Mouse (Mus musculus) kidney, postnatal 10 days (tissue): ENCODE results near the gene Use1.
"Not testable (repeated sequence)": the region's sequence is repeated elsewhere in the genome, so short reads cannot be mapped to it uniquely, and the experiment has no call there.

Experiments used
- DNase-seq: peaks from one replicate; pipeline ENCODE4 v3.0.0; 2021; ENCODE audit warnings: mixed read lengths

Use1 gene

DNA sequence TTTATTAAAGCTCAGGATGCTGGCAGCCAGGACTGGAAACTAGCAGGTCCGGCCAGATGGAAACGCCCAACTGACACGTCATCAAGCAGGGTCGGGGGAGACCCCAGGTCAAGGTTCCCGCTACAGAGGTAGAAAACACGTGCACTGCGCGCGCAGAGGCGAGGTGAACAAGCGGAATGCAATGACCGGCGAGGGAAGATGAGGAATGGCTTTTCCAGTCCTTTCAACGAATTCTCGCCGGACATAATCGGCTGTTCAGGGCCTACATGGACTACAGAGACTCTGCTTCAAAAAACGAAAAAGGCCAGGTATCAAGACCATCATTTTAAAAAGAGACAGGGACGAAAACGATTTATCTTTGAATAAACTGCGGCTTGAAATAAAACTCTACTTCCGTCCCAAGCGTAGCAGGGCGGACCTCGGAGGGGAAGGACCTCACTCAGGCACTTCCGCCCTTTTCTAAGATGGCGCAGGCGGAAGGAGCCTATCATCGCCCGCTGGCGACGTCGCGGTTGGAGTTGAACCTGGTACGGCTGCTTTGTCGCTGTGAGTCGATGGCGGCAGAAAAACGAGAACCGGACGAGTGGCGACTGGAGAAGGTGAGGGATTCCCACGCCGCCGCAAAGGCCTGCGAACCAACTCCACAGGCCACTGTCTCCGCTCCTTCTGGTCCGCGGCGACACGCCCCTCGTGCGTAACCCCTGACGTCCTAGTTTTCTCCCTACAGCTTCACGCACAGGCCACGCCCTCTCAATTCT is at the start of gene Use1:
Use1 (plus strand) TSS at position 78 of the 758 bp plus-strand sequence.
- DNase-seq: peak; percentile 96

DNA sequence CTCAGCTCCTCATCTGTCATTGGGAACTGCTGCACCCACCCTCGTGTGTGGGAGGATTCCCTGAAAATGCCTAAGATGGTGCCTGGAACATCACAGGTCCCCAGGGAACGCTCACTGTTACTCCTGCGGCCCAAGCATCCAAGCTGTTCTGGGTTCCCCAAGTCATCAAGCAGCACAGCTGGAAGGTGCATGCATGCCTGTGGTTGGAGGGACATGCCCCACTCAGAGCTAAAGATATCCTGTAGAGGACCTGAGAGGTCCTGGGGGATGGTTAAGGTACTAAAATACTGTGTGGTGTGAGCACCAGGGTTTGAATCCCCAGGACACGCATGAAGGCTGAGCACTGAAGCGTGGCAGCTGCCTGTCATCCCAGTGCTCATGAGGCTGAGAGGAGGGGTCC is 48.0 kb upstream of the Use1 start:
- not testable (repeated sequence) for DNase-seq

DNA sequence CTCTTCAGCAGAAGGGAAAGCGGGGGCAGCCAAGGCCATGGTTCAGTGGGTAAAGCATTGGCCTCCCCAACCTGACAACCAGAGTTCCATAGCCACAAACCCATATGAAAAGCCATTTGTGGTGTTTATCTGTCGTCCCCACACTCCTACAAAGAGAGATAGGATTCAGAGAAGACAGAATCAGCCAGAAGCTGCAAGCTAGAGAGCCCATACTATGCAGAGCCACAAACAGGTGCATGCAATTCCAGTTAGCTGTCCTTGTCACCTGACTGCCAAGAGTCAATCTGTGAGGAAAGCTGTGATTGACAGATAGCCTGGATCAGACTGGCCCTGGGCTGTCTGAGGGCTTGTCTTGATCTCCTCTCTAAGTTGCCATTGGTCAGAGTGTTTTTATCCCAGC is 46.9 kb upstream of the Use1 start:
- not testable (repeated sequence) for DNase-seq

DNA sequence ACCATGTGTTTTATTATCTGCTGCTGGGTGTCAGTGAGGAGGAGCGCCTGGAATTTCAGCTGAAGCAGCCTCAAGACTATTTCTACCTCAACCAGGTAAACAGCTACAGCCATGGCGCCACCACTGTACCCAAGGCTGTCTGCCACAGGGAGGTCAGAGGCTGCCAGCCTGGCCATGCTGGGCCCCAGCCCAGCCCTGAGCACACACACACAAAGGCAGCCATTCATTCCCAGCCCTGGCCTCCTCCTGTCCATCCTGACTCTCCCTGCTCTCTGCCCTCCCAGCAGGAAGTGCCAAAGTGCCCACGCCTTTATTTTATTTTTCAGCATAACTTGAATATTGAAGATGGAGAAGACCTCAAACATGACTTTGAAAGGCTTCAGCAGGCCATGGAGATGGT is 43.7 kb upstream of the Use1 start:
- no peak for DNase-seq

DNA sequence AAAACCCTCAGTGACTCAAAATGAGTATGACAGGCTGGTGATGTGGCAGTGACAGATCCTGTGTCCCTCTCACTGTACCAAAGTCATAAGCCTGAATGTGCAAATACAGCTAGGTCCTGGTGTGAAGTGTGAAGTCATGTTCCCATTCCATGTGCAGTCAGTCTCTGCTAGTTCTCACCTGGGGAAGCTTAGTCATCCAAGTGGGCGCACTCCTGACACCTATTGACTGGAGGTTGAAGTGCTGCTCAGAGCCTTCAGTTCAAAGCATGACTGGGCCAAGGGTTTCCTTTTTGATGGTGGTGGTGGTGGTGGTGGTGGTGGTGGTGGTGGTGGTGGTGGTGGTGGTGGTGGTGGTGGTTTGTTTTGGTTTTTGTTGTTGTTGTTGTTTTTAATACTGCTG is 41.8 kb upstream of the Use1 start:
- peak; percentile 41 for DNase-seq

DNA sequence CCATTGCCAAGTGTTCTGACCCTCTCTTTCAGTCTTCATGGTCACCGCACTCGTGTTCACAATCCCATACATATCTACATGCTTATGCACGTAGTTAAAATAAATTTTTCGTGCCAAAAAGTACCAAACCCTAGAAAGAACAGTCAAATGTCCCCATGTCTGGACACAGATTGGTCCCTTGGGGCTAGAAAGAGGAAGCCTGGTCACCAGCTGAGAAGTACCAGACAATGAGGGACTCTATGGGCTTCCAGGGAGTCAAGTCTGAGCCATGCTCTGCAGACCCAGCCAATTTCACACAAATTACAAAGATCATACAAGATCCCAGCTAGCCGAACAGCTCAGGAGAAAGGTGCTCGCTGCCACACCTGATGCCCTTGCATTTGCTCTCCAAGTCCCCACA is 28.8 kb upstream of the Use1 start:
- not testable (repeated sequence) for DNase-seq

DNA sequence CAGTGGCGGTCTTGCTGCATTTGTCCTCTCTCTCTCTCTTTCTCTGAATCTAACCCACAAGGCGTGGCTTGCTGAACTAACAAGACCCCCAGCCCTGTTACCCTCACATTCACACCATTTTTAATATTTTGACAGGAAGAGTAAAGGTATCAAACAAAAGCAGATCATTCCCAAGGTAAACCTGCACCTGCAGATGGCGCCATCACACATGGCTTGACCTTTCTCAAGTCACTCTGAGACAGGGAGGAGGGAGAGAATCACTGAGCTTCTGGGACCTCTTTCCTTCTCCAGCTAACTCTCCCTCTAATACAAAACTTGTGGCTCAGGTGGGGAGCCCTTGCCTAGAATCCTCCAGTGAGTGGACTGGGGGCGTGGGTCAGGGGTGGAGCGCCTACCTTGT is 26.0 kb upstream of the Use1 start:
- DNase-seq: peak; percentile 71

DNA sequence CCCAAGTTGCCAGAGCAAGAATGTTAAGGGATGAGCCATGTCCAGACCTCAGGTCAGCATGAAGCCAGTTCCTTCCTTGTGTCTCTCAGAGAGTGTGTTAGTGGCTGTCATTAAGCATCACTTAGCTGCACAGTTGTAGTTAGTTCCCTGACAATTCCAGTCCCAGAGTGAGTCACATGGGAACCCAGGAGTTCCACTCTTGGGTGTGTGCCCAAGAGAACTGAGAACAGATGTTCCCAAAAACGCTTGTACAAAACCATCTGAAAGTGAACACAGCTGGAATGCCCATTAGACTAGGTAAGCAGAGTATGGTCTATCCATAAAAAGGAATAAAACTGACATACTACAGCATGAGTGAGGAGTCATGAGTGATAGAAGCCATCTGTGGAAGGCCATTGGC is 20.1 kb upstream of the Use1 start:
- DNase-seq: no peak

DNA sequence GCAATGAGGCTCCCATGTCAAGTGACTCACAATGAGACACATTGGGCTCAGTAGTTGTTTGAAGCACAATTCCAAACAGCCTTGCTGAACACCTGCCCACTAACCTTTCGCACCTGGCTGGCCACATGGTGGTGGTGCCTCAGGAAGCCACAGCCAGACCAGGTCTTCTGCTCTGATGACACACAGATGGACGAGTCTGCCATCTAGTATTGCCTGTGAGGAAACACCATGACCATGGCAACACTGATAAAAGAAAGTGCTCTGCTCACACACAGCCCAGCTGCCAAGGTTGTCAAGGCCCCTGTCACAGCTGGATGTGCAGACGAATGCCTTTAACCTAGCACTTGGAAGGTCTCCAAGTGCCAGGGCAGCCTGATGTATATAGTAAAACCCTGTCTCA is 15.5 kb upstream of the Use1 start:
- DNase-seq: no peak

DNA sequence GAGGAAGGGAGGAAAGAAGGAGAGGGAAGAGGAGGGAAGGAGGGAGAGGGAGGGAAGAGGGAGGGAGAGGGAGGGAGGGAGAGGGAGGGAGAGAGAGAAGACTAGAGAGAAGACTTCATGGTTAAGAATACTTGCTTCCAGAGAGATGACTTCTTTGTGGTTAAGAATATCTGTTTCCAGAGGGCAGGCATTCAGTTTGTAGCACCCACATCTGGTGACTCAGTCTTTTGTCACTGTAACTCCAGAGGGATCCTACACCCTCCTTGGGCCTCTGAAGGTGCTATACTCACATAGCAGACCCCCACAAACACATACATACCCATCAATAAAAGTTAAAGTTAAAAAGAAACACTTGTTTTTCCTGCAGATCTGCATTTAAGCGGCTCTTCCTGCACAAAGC is 15.1 kb upstream of the Use1 start:
- no peak for DNase-seq

DNA sequence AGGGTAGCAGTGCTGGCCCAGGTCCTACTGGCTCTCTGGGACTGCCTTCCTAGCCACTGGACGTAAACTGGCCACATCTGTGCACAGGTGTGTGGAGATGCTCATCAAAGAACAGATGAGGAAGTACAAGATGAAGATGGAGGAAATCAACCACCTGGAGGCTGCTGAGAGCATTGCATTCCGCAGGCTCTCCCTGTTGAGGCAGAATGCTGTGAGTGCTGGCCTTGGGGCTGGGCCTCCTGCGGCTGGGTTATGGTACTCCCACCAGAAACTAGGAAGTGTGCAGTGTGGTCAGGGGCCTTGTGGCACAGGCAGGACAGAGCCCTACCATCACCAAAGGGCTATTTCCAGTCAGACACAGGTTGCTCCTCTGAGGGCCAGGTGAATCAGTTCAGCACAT is 8.6 kb upstream of the Use1 start:
- DNase-seq: no peak

DNA sequence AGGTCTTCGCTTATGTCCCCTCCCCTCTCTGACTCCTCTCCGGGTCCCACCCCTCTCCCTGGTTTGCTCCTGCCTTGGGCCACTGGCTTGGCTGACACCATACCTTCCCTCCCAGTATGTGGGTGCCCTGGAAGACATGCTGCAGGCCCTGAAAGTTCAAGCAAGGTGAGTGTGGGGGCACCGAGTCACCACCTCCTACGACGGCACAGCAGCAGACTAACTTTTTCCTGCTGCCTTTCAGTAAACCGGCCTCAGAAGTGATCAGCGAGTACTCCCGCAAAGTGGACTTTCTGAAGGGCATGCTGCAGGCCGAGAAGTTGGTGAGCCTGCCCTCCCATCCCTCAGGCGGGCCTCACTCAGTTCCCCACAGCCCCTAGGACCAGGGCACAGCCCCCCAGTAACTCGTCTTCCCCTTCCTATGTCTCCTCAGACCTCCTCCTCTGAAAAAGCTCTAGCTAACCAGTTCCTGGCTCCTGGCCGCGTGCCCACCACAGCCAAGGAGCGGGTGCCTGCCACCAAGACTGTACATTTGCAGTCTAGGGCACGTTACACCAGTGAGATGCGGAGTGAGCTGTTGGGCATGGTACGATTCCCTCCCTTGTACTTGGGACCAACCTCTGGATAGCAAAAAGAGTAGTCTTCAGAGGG is 1.0 kb downstream of the Use1 start:
- DNase-seq: peak; percentile 55

DNA sequence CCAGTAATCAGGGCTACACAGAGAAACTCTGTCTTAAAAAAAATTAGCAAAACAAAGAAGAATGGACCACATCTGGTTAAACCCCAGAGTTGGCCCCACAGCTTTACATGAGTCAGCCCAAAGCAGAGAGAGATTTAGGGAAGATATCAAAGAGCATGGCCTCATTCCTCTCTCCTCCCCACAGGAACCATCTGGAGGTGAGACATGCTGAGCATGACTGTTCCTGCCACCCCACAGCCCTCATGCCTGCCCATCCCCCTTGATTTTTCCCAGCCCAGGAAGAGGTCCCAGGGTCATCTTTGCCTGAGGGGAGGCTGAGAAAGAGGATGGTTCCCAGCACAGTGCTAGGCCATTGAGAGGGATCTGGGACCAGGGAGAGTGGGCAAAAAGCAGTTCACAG is 1.7 kb downstream of the Use1 start:
- no peak for DNase-seq

DNA sequence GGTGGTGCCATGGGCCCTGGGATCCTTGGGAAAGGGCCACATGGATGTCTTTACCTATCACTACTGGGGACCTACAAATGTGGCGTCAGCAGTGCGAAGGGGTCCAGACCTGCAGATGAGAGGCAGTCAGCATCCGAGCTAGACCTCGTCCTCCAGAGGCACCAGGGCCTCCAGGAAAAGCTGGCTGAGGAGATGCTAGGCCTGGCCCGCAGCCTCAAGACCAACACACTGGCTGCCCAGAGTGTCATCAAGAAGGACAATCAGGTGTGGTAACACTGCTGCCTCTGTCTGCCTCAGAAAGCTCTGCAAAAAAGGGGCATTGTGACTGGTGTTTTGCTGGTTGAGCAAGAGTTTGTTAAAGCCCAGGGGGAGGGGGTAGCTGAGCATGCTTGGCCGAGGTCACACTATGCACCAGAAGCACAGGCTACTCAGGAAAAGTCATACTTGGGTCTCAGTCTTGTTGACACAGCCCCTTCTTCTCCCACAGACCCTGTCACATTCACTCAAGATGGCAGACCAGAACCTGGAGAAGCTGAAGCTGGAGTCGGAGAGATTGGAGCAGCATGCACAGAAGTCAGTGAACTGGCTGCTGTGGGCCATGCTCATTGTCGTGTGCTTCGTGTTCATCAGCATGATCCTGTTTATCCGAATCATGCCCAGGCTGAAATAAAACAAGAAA is 2.5 kb downstream of the Use1 start:
- DNase-seq: no peak

DNA sequence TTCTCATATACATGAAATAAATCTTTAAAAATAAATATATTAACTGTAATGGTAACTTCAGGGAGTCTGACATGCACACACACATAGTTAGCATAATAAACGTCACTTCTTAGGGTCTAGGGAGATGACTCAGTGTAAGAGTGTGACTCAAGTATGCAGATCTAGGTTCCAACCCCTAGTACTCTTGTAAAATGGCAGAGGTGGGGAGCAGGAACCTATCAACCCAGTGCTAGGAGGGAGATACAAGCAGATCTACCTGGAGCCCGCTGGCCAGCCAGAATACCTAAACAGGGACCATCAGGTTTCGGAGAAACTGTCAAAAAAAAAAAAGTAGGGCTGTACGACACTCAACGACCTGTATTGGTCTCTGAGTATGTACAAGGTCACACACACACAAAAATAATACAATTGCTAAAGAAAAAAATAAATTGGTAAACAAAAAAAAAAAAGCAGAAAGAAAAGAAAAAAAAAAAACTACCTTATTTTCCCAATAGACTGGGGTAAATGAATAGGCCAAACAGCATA is 4.1 kb downstream of the Use1 start:
- no peak for DNase-seq

DNA sequence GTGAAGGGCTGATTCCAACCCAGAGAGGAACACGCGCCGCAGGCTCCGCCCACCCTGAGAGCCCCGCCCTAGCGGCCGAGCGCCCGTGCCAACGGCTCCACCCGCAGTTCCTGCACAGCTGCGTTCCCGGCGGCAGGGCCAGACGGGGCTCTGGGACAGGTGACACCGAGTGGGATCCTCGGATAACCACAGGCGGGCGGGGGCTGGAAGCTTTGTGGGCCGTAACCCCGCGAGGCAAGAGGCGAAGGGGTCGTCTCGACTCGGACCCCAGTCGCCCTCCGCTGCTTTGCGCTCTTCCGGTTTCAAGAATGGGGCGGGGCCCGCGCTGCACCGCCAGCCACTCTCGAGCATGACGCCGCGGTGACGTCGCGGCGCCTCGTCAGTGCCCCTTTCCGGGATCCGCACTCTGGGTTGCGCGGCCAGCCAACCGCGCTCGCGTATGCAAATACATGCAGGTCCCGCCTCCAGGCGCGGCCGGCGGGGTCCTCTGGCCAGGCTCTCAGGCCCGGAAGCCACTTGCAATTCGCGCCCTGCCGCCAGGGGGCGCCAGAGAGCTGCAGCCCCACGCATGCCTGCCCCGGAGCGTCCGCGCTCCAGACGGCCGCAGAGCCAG is 4.7 kb downstream of the Use1 start, which contains the start of gene Ocel1:
Ocel1 (plus strand) TSS at position 63 of the 613 bp plus-strand sequence.
- DNase-seq: peak; percentile 99

DNA sequence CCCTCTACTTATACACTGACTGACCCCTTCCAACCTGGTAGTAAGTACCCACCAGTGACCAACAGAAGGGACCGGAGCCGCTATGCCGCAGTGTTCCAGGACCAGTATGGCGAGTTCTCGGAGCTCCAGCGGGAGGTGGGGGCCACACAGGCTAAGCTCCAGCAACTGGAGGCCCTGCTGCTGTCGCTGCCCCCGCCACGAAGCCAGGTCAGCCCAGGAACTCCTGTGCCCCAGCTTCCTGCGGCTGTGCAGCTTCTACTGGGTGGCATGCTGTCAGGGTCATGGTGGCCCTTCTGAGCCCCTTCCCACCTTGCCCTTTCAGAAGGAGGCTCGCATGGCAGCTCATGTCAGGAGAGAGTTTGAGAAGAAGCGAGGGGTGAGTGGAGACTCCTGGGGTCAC is 5.8 kb downstream of the Use1 start:
- DNase-seq: peak; percentile 41

DNA sequence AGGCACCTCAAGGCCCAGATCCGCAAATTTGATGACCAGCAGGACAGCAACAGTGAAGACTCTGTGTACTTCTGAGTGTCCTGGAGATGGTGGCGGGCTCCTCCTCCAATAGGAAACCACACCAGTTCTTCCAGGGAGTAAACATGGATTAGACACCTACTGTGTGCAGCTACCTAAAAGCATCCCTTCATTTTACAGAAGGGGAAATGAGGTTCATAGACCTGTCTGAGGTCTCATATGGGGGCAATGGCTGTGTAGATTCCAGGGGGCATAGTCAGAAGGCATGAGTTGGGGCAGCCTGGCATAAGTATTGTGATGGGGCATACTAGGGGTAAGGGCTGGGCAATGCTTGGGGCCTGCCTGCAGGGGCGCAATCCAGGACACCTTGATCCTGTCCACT is 6.4 kb downstream of the Use1 start:
- no peak for DNase-seq

DNA sequence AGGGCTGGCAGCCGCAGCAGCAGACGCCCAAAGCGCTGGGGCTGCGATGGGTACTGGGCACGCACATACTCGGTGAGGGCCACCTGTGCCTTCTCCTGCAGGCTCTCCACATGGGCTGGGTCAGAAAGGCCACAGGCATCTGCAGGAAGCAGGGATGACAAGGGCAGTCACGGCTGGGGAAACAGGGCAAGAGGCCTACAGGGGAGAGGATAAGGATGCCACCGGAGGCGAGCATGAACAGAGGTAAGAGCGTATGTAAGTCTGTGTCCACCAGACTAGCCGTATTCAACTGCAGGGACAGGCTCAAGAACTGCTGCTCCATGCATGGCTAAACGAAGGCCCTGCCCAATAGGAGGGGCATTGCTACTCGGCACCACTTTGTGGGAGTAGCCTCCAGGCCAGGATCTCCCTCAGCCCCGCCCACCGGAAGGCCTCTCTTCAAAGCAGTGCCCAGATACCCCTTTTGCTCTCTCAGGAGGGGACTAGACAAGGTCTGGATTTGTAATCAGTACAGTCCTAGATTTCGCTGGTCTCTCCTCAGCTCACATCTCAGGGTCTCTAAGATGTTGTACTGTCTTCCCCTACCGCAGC is 8.1 kb downstream of the Use1 start:
- DNase-seq: peak; percentile 75

DNA sequence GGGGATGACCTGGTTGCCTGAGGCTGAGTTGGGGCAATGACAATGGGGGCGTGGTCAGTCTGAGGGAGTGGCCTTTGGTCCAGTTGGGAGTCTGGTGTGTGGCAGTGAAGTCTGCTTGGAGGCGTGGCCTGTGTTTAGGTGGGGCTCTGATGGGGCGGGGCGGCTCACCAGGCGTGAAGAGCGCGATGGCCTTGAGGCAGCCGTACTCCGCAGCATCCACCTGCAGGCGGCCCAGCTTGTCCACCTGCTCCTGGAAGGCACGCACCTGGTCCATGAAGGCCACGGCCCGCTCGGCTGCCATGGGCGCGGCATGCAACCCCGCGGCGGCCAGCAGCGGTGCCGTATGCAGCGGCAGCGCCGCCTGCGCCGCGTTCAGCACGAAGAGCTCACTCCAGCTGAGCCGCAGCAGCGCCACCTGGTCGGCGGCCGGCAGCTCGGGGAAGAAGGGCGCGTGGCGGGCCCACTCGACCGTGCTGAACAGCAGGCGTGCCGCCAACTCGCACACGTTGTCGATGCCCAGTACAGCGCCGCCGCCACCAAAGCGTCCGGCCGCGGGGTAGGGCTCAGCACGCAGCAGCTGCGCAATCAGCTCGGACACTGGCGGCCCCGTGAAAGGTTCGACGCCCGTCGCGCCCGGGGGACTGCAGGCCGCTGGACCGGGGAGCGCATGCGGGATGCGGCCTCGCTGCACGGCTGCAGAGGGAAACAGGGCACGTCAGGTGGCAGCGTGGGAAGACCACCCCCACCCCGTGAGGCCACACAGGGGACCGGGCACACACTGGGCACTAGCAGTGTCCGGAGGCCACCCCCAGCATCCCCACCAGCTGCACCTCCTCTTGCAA is 9.2 kb downstream of the Use1 start:
- peak; percentile 87 for DNase-seq

DNA sequence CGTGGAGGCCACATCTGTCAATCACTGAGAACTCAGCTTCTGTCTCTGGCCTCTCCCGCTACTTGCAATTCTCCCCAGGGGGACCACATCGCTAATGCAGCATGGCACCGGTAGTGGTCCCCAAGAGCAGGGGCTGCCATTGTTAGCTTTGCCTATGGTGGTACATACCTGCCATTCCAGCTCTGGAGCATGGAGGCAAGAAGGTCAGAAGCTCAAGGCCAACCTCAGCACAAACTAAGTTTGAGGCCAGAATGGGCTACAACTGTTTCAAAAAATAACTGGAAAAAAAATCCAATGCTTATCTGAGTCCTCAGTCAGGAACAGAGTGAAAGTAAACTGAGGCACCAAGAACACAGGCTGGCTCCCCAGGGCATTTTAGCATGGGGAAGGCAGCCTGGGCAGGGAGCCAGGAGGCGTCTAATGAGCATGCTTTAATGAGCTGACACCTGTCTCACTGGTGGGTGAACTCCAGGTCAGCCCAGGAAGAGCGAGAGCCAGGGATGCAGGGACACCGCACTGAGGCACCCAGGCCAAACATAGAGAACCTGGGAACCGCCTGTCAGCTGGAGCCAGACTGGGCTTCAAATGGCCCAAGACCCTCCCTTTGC is 9.9 kb downstream of the Use1 start:
- peak; percentile 53 for DNase-seq

DNA sequence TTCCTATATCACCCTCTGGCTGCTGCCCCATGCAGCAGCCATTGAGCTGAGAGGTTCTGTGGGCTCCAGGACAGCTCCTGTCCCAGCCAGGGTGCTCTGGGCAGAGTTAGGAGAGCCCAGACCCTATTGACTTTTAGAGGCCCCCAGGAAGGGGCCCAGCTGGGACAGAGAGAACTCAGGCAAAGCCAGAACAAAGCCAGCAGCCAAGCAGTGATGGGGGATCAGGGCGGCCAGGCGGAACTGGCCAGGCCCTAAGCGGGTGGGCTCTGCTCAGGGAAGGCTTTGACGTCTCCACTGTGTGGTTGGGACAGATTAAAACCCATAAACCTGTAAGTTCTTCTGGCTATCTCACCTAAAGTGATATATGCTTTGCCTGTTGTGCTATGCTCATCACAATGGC is 12.4 kb downstream of the Use1 start:
- no peak for DNase-seq
